Mouse (Mus musculus) heart, embryonic 14.5 days (tissue): ENCODE measurements around the gene Svep1. TPM values are rescaled to one million over a fixed set of nuclear protein-coding genes. Genes with fewer than 3 reads are reported as not detected.

Source experiments
- ATAC-seq: fragments of 200-750 bp; cut with Nextera tagmentation; 2 replicates; pipeline ENCODE4 v1.8.0; 2017; ENCODE audit warnings: low read depth, moderate TSS enrichment; ENCODE audit not compliant: insufficient number of reproducible peaks, insufficient read depth, low FRiP score
- H3K27ac ChIP-seq, 2 experiments: fragments of 200-500 bp in 1 of 2; fragments of 300-500 bp in 1 of 2; sonication (generic) in 1 of 2; replicated peaks in 1 of 2; 2 replicates each; pipeline ENCODE4 v1.5.1; 2012 to 2014; ENCODE audit warnings: low read depth in 2 of 2, low read length in 2 of 2, control low read depth in 1 of 2, mild to moderate bottlenecking in 1 of 2, mixed read lengths in 1 of 2; ENCODE audit not compliant: control insufficient read depth in 1 of 2, insufficient read depth in 1 of 2
- H3K27me3 ChIP-seq: fragments of 300-500 bp; sonication (generic); 2 replicates; pipeline ENCODE4 v1.6.1; 2014; ENCODE audit warnings: mild to moderate bottlenecking, low read length, control low read depth; ENCODE audit not compliant: control insufficient read depth, insufficient read depth
- H3K36me3 ChIP-seq: fragments of 300-500 bp; sonication (generic); 2 replicates; pipeline ENCODE4 v1.6.1; 2014; ENCODE audit warnings: mild to moderate bottlenecking, control low read depth, low read length, mixed read lengths; ENCODE audit not compliant: control insufficient read depth, insufficient read depth
- H3K4me1 ChIP-seq, 2 experiments: fragments of 200-500 bp in 1 of 2; fragments of 300-500 bp in 1 of 2; sonication (generic) in 1 of 2; 2 replicates each; pipeline ENCODE4 v1.6.1; 2012 to 2014; ENCODE audit warnings: low read length in 2 of 2, control low read depth in 1 of 2, mixed read lengths in 1 of 2; ENCODE audit not compliant: control insufficient read depth in 2 of 2, insufficient read depth in 2 of 2
- H3K4me2 ChIP-seq: fragments of 300-500 bp; sonication (generic); 2 replicates; pipeline ENCODE4 v1.6.1; 2014; ENCODE audit warnings: mild to moderate bottlenecking, low read length
- H3K4me3 ChIP-seq, 2 experiments: fragments of 200-500 bp in 1 of 2; fragments of 300-500 bp in 1 of 2; sonication (generic) in 1 of 2; 2 replicates each; pipeline ENCODE4 v1.5.1; 2012 to 2014; ENCODE audit warnings: low read length in 2 of 2, mild to moderate bottlenecking in 2 of 2, control low read depth in 1 of 2, low read depth in 1 of 2, moderate library complexity in 1 of 2; ENCODE audit not compliant: control insufficient read depth in 1 of 2, insufficient read depth in 1 of 2
- H3K9ac ChIP-seq: fragments of 300-500 bp; sonication (generic); 2 replicates; pipeline ENCODE4 v1.6.1; 2014; ENCODE audit warnings: mild to moderate bottlenecking, low read length
- H3K9me3 ChIP-seq: fragments of 300-500 bp; sonication (generic); 2 replicates; pipeline ENCODE4 v1.6.1; 2016; ENCODE audit warnings: low read length, control low read depth; ENCODE audit not compliant: control insufficient read depth
- WGBS: fragments of 180-500 bp; shearing (Covaris S2); extraction: QIAGEN DNeasy Blood & Tissue Kit; methylation state at CpG from one replicate; pipeline ENCODE4 v1.1.7; 2014; 5-methylcytosine and 5-hydroxymethylcytosine counted together
- polyA plus RNA-seq: library from polyadenylated mRNA; unstranded; fragments of >200 nt; fragmentation: Nextera tagmentation; extraction: Ambion mirVana; gene quantifications from 2 replicates; pipeline ENCODE4 v1.2.1, GENCODE M21; 2014

Gene Svep1
- polyA plus RNA-seq, 1 experiment from 2014 or later = 2.8 TPM

GRCm38 (mm10) chr4:58211374-58211773, 4.7 kb upstream of the Svep1 start:
- no peaks in the 10 kb centered on the region for H3K36me3 ChIP-seq
- no peak overlapping the region for H3K4me3 ChIP-seq
- no peak overlapping the region for H3K9ac ChIP-seq
- peaks cover 2 to 13% of the 10 kb centered on the region in 2 experiments for H3K4me1 ChIP-seq
- no peak overlapping the region for H3K27ac ChIP-seq
- peaks cover 73% of the 10 kb centered on the region for H3K27me3 ChIP-seq
- WGBS = 16% methylated on average over 6 of the region's 6 CpGs
- 0 out of 2 replicates have a peak, but pooled peaks have one; percentile 26 for ATAC-seq
- no peaks in the 10 kb centered on the region for H3K9me3 ChIP-seq
- H3K4me2 ChIP-seq = no peak overlapping the region

GRCm38 (mm10) chr4:58210557-58211090, 4.0 kb upstream of the Svep1 start:
- H3K4me2 ChIP-seq = no peak overlapping the region
- H3K9ac ChIP-seq = no peak overlapping the region
- H3K4me1 ChIP-seq = peaks cover 2 to 16% of the 10 kb centered on the region in 2 experiments
- ATAC-seq = no peak
- H3K36me3 ChIP-seq = no peaks in the 10 kb centered on the region
- H3K27me3 ChIP-seq = peaks cover 76% of the 10 kb centered on the region
- WGBS = 50% methylated on average over 5 of the region's 5 CpGs
- no peak overlapping the region for H3K27ac ChIP-seq
- H3K4me3 ChIP-seq = no peak overlapping the region
- H3K9me3 ChIP-seq = no peaks in the 10 kb centered on the region

GRCm38 (mm10) chr4:58205750-58206114, 927 bp downstream of the Svep1 start:
- Histone ChIP-seq H3K9me3 (no peaks in the 10 kb centered on the region), H3K36me3 (no peaks in the 10 kb centered on the region), H3K27ac (peak overlapping the region in 1 of 2 experiments; percentile 4; a peak in 1 of 4 replicates), H3K27me3 (peaks cover 70% of the 10 kb centered on the region), H3K4me2 (peak overlapping the region; percentile 94), H3K4me3 (peak overlapping the region; percentile 56 to 60), H3K4me1 (peaks cover 0 to 11% of the 10 kb centered on the region in 2 experiments; a peak in 3 of 4 replicates), H3K9ac (peak overlapping the region; percentile 68)
- no peak for ATAC-seq
- WGBS = under 1% methylated on average over 31 of the region's 31 CpGs

- 86% methylated on average over 2 of the region's 2 CpGs for WGBS
- H3K27ac ChIP-seq = no peak overlapping the region
- no peak for ATAC-seq
These were observed 5.0 kb downstream of the Svep1 start for GRCm38 (mm10) chr4:58201703-58202102.

GRCm38 (mm10) chr4:58200826-58201225, 5.8 kb downstream of the Svep1 start:
- 64% methylated on average over 4 of the region's 4 CpGs for WGBS
- Histone ChIP-seq H3K4me3 (no peak overlapping the region), H3K9ac (no peak overlapping the region), H3K27me3 (peaks cover 28% of the 10 kb centered on the region), H3K9me3 (peaks cover 3% of the 10 kb centered on the region; the same call in 1 of the 2 replicates), H3K4me2 (no peak overlapping the region), H3K27ac (no peak overlapping the region), H3K4me1 (no peaks in the 10 kb centered on the region), H3K36me3 (no peaks in the 10 kb centered on the region)
- no peak for ATAC-seq

More at GRCm38 (mm10) chr4:58201703-58202102, 5.0 kb downstream of the Svep1 start:
- H3K36me3 ChIP-seq = no peaks in the 10 kb centered on the region
- no peak overlapping the region for H3K4me2 ChIP-seq
- peaks cover 37% of the 10 kb centered on the region for H3K27me3 ChIP-seq
- H3K9me3 ChIP-seq = no peaks in the 10 kb centered on the region
- no peak overlapping the region for H3K4me3 ChIP-seq
- no peak overlapping the region for H3K9ac ChIP-seq
- peaks cover 0 to 6% of the 10 kb centered on the region in 2 experiments; a peak in 3 of 4 replicates for H3K4me1 ChIP-seq

GRCm38 (mm10) chr4:58197230-58197629, 9.4 kb downstream of the Svep1 start:
- H3K4me2 ChIP-seq = 0 out of 2 replicates have a peak overlapping the region, but pooled peaks have one; percentile 5
- ATAC-seq = no peak; the same call in 1 of the 2 replicates
- 70% methylated on average over 4 of the region's 4 CpGs for WGBS
- no peak overlapping the region for H3K4me3 ChIP-seq
- no peaks in the 10 kb centered on the region for H3K36me3 ChIP-seq
- no peak overlapping the region for H3K9ac ChIP-seq
- H3K27ac ChIP-seq = peak overlapping the region in 1 of 2 experiments; percentile 38; a peak in 1 of 4 replicates
- no peaks in the 10 kb centered on the region for H3K4me1 ChIP-seq
- H3K9me3 ChIP-seq = peaks cover 11% of the 10 kb centered on the region
- H3K27me3 ChIP-seq = 0 out of 2 replicates have a peak, but pooled peaks cover 6% of the 10 kb centered on the region

- Histone ChIP-seq H3K27me3 (0 out of 2 replicates have a peak, but pooled peaks cover 6% of the 10 kb centered on the region), H3K4me2 (no peak overlapping the region), H3K27ac (peak overlapping the region; percentile 38 to 39), H3K4me3 (no peak overlapping the region), H3K36me3 (no peaks in the 10 kb centered on the region), H3K4me1 (no peaks in the 10 kb centered on the region), H3K9me3 (peaks cover 11% of the 10 kb centered on the region), H3K9ac (no peak overlapping the region)
- 51% methylated on average over 4 of the region's 4 CpGs for WGBS
- peak; percentile 39; the same call in 1 of the 2 replicates for ATAC-seq
These were observed 9.9 kb downstream of the Svep1 start for GRCm38 (mm10) chr4:58196795-58197194.
